Comparison of ENCODE assay signal across 8 mouse cellular contexts in the genomic region with DNA sequence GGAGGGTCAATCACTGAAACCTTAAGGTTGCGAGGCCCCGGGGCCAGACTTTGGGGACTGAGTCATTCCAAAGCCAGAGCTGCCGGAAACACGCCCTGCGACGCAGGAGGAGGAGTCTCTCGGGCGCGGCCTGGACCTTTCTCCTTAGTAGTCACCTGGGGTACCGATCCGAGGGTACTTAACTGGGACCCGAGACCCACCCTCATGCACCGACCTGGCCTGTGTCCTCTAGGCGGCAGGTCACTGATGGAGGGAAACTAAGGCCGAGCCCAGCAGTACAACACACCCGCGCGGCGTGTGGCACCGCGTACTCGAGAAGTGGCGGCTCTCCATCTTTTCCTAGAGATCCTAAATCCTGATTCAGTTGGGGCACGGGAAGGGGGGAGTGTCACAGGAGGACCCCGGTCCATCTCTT. TPM values are rescaled to one million over a fixed set of nuclear protein-coding genes. Genes with fewer than 3 reads are reported as not detected.
DNase-seq lines count a peak whose midpoint lies in the region; ATAC-seq and TF ChIP-seq lines count a peak whose summit lies in the region.

No protein-coding gene starts in this region.

- no peaks in the 10 kb centered on the region for H3K27me3 ChIP-seq in intestine, embryonic 14.5 days (replicated peaks; ENCODE audit: control insufficient read depth, insufficient read depth, low read length)
- peaks cover 4% of the 10 kb centered on the region; the same call in 1 of the 2 replicates for H3K27me3 ChIP-seq in limb, embryonic 10.5 days (ENCODE audit: low read depth, poor library complexity, severe bottlenecking)
- 0 out of 2 replicates have a peak, but pooled peaks cover 7% of the 10 kb centered on the region for H3K27me3 ChIP-seq in midbrain, embryonic 12.5 days
- no peaks in the 10 kb centered on the region for H3K27me3 ChIP-seq in splenic B cell, adult 2 months (ENCODE audit: control insufficient read depth, insufficient read depth, low read length, poor library complexity, severe bottlenecking)

- ATAC-seq in intestine, embryonic 14.5 days (replicated peaks; ENCODE audit: low FRiP score, low TSS enrichment, low read depth), result peak; percentile 35
- peak; percentile 39 for ATAC-seq in midbrain, embryonic 12.5 days (ENCODE audit: low FRiP score, low read depth)

- WGBS in intestine, embryonic 14.5 days, result under 1% methylated on average over 25 of the region's 25 CpGs
- under 1% methylated on average over 25 of the region's 25 CpGs for WGBS in limb, embryonic 10.5 days
- 0% methylated on average over 25 of the region's 25 CpGs for WGBS in midbrain, embryonic 12.5 days

- peak; percentile 55 for DNase-seq in layer of hippocampus, adult 11-12 months (ENCODE audit: low spot score)
- no peak for DNase-seq in layer of hippocampus, adult 9-10 months (ENCODE audit: low spot score)
- peak; percentile 48 for DNase-seq in gastrocnemius, postnatal 25 days
- no peak for DNase-seq in intestine, embryonic 14.5 days (ENCODE audit: low spot score)
- peak; percentile 79 for DNase-seq in limb, embryonic 10.5 days (ENCODE audit: low spot score)
- DNase-seq in splenic B cell, adult 2 months (ENCODE audit: low read depth, low spot score), result peak; percentile 35

- peak overlapping the region; percentile 86 for H3K4me2 ChIP-seq in intestine, embryonic 14.5 days (ENCODE audit: low read length)
- peak overlapping the region; percentile 75 for H3K4me2 ChIP-seq in midbrain, embryonic 12.5 days (replicated peaks)

- no peaks in the 10 kb centered on the region for H3K9me3 ChIP-seq in intestine, embryonic 14.5 days (ENCODE audit: control insufficient read depth, low read length)
- H3K9me3 ChIP-seq in limb, embryonic 10.5 days (replicated peaks), result no peaks in the 10 kb centered on the region
- H3K9me3 ChIP-seq in midbrain, embryonic 12.5 days, result 0 out of 2 replicates have a peak, but pooled peaks cover 4% of the 10 kb centered on the region

- peak; percentile 32; the same call in 1 of the 2 replicates for TF ChIP-seq POLR2A in cortical plate, adult 2 months (IDR thresholded peaks at IDR 0.05; ENCODE audit: extremely low read depth, insufficient read depth, low read length)

- H3K4me3 ChIP-seq in cortical plate, adult 2 months (ENCODE audit: insufficient read depth, low read length), result peak overlapping the region; percentile 87
- H3K4me3 ChIP-seq in intestine, embryonic 14.5 days (ENCODE audit: low read depth, low read length), result peak overlapping the region; percentile 83
- H3K4me3 ChIP-seq in limb, embryonic 10.5 days, result peak overlapping the region; percentile 75
- peak overlapping the region; percentile 73 for H3K4me3 ChIP-seq in midbrain, embryonic 12.5 days

- peaks cover 18% of the 10 kb centered on the region for H3K36me3 ChIP-seq in intestine, embryonic 14.5 days (ENCODE audit: control insufficient read depth, insufficient read depth, low read length)
- peaks cover 35% of the 10 kb centered on the region for H3K36me3 ChIP-seq in limb, embryonic 10.5 days
- peaks cover 17% of the 10 kb centered on the region for H3K36me3 ChIP-seq in midbrain, embryonic 12.5 days
- H3K36me3 ChIP-seq in splenic B cell, adult 2 months (ENCODE audit: control insufficient read depth, insufficient read depth, low read length, poor library complexity, severe bottlenecking), result peaks cover 3% of the 10 kb centered on the region; the same call in 1 of the 2 replicates

- peak overlapping the region; percentile 83 for H3K9ac ChIP-seq in intestine, embryonic 14.5 days (ENCODE audit: low read length)
- peak overlapping the region; percentile 85 for H3K9ac ChIP-seq in midbrain, embryonic 12.5 days (replicated peaks)

- peak overlapping the region; percentile 55 for H3K27ac ChIP-seq in cortical plate, adult 2 months (ENCODE audit: insufficient read depth, low read length)
- peak overlapping the region; percentile 96 for H3K27ac ChIP-seq in intestine, embryonic 14.5 days (ENCODE audit: low read depth)
- H3K27ac ChIP-seq in limb, embryonic 10.5 days, result peak overlapping the region; percentile 94
- peak overlapping the region; percentile 89 for H3K27ac ChIP-seq in midbrain, embryonic 12.5 days (replicated peaks)

- peaks cover 2% of the 10 kb centered on the region; the same call in 1 of the 2 replicates for H3K4me1 ChIP-seq in cortical plate, adult 2 months (ENCODE audit: control insufficient read depth, insufficient read depth, low read length)
- peaks cover 20% of the 10 kb centered on the region for H3K4me1 ChIP-seq in intestine, embryonic 14.5 days (replicated peaks; ENCODE audit: control insufficient read depth, insufficient read depth, low read length)
- peaks cover 35% of the 10 kb centered on the region for H3K4me1 ChIP-seq in limb, embryonic 10.5 days
- H3K4me1 ChIP-seq in midbrain, embryonic 12.5 days, result peaks cover 26% of the 10 kb centered on the region

- no peak for TF ChIP-seq CTCF in cortical plate, adult 2 months (IDR thresholded peaks at IDR 0.05; ENCODE audit: extremely low read depth, insufficient read depth, low read length)

RNA-seq across cellular contexts. Expression of a gene that starts 0.7 kb away (rescaled TPM):
- 106 and 107 TPM in 2 replicates for polyA plus RNA-seq in cortical plate, adult 2 months (2012; rRNA removed)
- total RNA-seq in gastrocnemius, postnatal 25 days (2021), result 10 to 100 TPM; 74.5 to 79.1 TPM
- polyA plus RNA-seq in intestine, embryonic 14.5 days (2014; fragmentation: Nextera tagmentation; extraction: Ambion mirVana), result 551 and 575 TPM in 2 replicates
- polyA plus RNA-seq in limb, embryonic 10.5 days (2016; fragmentation: Nextera tagmentation; extraction: Ambion mirVana), result 399 and 437 TPM in 2 replicates
- 321 and 347 TPM in 2 replicates for polyA plus RNA-seq in midbrain, embryonic 12.5 days (2016; fragmentation: Nextera tagmentation; extraction: Ambion mirVana)

RNA-seq across cellular contexts. Expression of a gene that starts 39.5 kb away (rescaled TPM):
- polyA plus RNA-seq in cortical plate, adult 2 months (2012; rRNA removed), result 0.27 and 0.32 TPM in 2 replicates
- not detected for total RNA-seq in gastrocnemius, postnatal 25 days (2021)
- 5.7 and 6.1 TPM in 2 replicates for polyA plus RNA-seq in intestine, embryonic 14.5 days (2014; fragmentation: Nextera tagmentation; extraction: Ambion mirVana)
- polyA plus RNA-seq in limb, embryonic 10.5 days (2016; fragmentation: Nextera tagmentation; extraction: Ambion mirVana), result 0.11 TPM in 1 of 2 replicates, not detected in the other
- polyA plus RNA-seq in midbrain, embryonic 12.5 days (2016; fragmentation: Nextera tagmentation; extraction: Ambion mirVana), result 0.06 TPM in 1 of 2 replicates, not detected in the other

RNA-seq across cellular contexts. Expression of a gene that starts 53.4 kb away (rescaled TPM):
- polyA plus RNA-seq in cortical plate, adult 2 months (2012; rRNA removed), result not detected in 2 replicates
- total RNA-seq in gastrocnemius, postnatal 25 days (2021), result not detected
- polyA plus RNA-seq in intestine, embryonic 14.5 days (2014; fragmentation: Nextera tagmentation; extraction: Ambion mirVana), result not detected in 2 replicates
- not detected in 2 replicates for polyA plus RNA-seq in limb, embryonic 10.5 days (2016; fragmentation: Nextera tagmentation; extraction: Ambion mirVana)
- polyA plus RNA-seq in midbrain, embryonic 12.5 days (2016; fragmentation: Nextera tagmentation; extraction: Ambion mirVana), result not detected in 2 replicates

Comparison
In these comparisons a context has a peak if more than half of its experiments do, and no peak if none do; other contexts are left out.
1. DNase-seq: peak in layer of hippocampus, adult 11-12 months (single experiment), gastrocnemius, postnatal 25 days (single experiment), limb, embryonic 10.5 days (single experiment) and splenic B cell, adult 2 months (single experiment); none in layer of hippocampus, adult 9-10 months (single experiment) and intestine, embryonic 14.5 days (single experiment).
2. Peak in every context shown above with its lines, with median percentiles within 50 percentile points of each other: H3K27ac ChIP-seq and H3K4me3 ChIP-seq.